ENCODE assay signal across 8 mouse cellular contexts in the genomic region with DNA sequence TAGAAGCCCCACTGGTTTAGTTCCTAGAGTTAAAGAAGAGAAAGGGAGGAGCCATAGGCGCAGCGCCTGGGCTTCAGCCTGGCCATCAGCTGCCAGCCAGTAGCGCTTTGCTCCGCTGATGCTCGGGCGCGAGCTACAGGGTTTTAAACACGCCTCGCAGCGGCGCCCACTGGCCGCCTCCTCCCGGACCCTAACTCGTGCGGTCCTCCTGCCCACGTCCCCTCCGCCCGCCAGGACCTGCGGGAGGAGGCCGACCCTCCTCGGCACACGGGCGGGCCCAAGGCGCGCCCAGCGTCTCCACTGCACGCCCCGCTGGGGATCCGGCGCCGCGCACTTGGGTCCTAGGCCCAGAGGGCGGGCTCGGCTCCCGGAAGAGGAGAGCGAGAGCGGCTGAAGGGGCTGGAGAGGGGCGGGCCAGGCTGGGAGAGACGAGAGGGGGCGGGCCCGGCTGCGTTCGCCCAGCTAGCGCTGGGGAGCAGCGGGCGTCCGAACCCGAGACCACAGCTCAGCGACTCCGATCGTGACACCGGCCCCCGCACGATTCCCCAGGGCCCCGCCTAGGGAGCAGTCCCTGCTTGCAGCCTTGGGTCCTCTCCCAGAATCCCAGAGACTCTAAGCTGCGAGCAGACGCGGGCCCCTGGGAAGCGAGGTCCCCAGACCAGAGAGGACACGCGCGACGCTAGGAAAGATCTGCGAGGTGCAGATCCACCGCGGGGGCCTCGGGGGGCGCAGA. TPM values are rescaled to one million over a fixed set of nuclear protein-coding genes. Genes with fewer than 3 reads are reported as not detected.
DNase-seq lines count a peak whose midpoint lies in the region; ATAC-seq and TF ChIP-seq lines count a peak whose summit lies in the region.

A gene (plus strand): TSS at position 422 of the 733 bp plus-strand sequence.

- under 1% methylated on average over 59 of the region's 68 CpGs for WGBS in hindbrain, embryonic 16.5 days

- DNase-seq in NIH3T3 (ENCODE audit: low read depth), result peak; percentile 83
- peak; percentile 67 for DNase-seq in c-Kit-positive CD71-negative TER-119-negative erythroid progenitor cells, embryonic 14.5 days (ENCODE audit: low read depth)
- DNase-seq in gastrocnemius, adult 2 months, result peak; percentile 72
- peak; percentile 73 to 76 for DNase-seq in left cerebral cortex, postnatal 25 days (ENCODE audit: low spot score in 2 of 2)
- DNase-seq in right cerebral cortex, postnatal 25 days, result peak; percentile 79
- DNase-seq in yolk sac, embryonic 10.5 days (ENCODE audit: low spot score), result peak; percentile 84

- peak; percentile 94 for ATAC-seq in hindbrain, embryonic 16.5 days
- ATAC-seq in megakaryocyte-erythroid progenitor cell, adult 5-6 weeks (replicated peaks; ENCODE audit: low FRiP score, low TSS enrichment, poor library complexity, severe bottlenecking), result peak; percentile 91

- H3K27ac ChIP-seq in gastrocnemius, adult 2 months, result peak within 1 kb of the TSS; percentile 53; the same call in 1 of the 2 replicates
- H3K27ac ChIP-seq in hindbrain, embryonic 16.5 days (ENCODE audit: low read depth, low read length), result peak within 1 kb of the TSS; percentile 86

- intact Hi-C loops in gastrocnemius, adult 2 months (cut with DNase I), result no loop called here
- intact Hi-C loops in left cerebral cortex, postnatal 25 days (cut with DNase I), result loop anchor here (2.0 to 5.0 kb wide), 3 partner anchors 156 to 717 kb away; a partner anchor contains a TSS

- no peaks in the 10 kb centered on the region for H3K9me3 ChIP-seq in hindbrain, embryonic 16.5 days (ENCODE audit: control insufficient read depth, low read length)

- H3K4me1 ChIP-seq in hindbrain, embryonic 16.5 days (ENCODE audit: control insufficient read depth, insufficient read depth, low read depth, low read length), result peaks cover 17% of the 10 kb centered on the region

- peak within 1 kb of the TSS; percentile 83 for H3K9ac ChIP-seq in hindbrain, embryonic 16.5 days (ENCODE audit: low read depth, low read length)

- H3K36me3 ChIP-seq in hindbrain, embryonic 16.5 days (ENCODE audit: control insufficient read depth, insufficient read depth, low read length), result no peaks in the 10 kb centered on the region

- no peaks in the 10 kb centered on the region for H3K27me3 ChIP-seq in hindbrain, embryonic 16.5 days (replicated peaks; ENCODE audit: control insufficient read depth, insufficient read depth, low read length)

- no peak for TF ChIP-seq CTCF in gastrocnemius, adult 2 months (IDR thresholded peaks at IDR 0.05)

- peak within 1 kb of the TSS; percentile 78 for H3K4me3 ChIP-seq in gastrocnemius, adult 2 months
- H3K4me3 ChIP-seq in hindbrain, embryonic 16.5 days (ENCODE audit: low read length), result peak within 1 kb of the TSS; percentile 68

- peak within 1 kb of the TSS; percentile 78 for H3K4me2 ChIP-seq in hindbrain, embryonic 16.5 days (ENCODE audit: low read length)

RNA-seq across cellular contexts. Expression of the gene that starts here (rescaled TPM):
- total RNA-seq in gastrocnemius, adult 2 months (2021), result under 1 TPM; 0.54 to 0.98 TPM
- 39.4 and 46.6 TPM in 2 replicates for polyA plus RNA-seq in hindbrain, embryonic 16.5 days (2015; fragmentation: Nextera tagmentation; extraction: Ambion mirVana)
- 100 to 1,000 TPM; 116 to 117 TPM for total RNA-seq in left cerebral cortex, postnatal 25 days (2021)
- total RNA-seq in megakaryocyte-erythroid progenitor cell, adult 5-6 weeks (2014; fragmentation: Nextera tagmentation), result 1.5 and 12.2 TPM in 2 replicates
- total RNA-seq in megakaryocyte-erythroid progenitor cell, adult 5-6 weeks (2017), result 4.3 and 7.2 TPM in 2 replicates

Comparison
In these comparisons a context has a peak if more than half of its experiments do, and no peak if none do; other contexts are left out.
1. Peak in every context shown above with its lines: DNase-seq, ATAC-seq, H3K4me3 ChIP-seq and H3K27ac ChIP-seq.
2. RNA of the gene that starts here (total RNA-seq): 116 to 117 TPM in left cerebral cortex, postnatal 25 days; 1.5 to 12.2 TPM in megakaryocyte-erythroid progenitor cell, adult 5-6 weeks and 0.54 to 0.98 TPM in gastrocnemius, adult 2 months; every median in the first group is over 4 times any median in the second.
3. Peak in DNase-seq, H3K4me3 ChIP-seq and H3K27ac ChIP-seq in gastrocnemius, adult 2 months; RNA of the gene not detected or under 1 TPM.